Mouse (Mus musculus) hindbrain, embryonic 10.5 days (tissue): ENCODE measurements around the gene Tubb2a. TPM values are rescaled to one million over a fixed set of nuclear protein-coding genes. Genes with fewer than 3 reads are reported as not detected.

Experiments used
- DNase-seq: peaks from one replicate; pipeline ENCODE4 v3.0.0-alpha.2; 2017; ENCODE audit warnings: low spot score
- H3K27ac ChIP-seq: fragments of 300-500 bp; sonication (generic); 2 replicates; pipeline ENCODE4 v1.5.1; 2016; ENCODE audit warnings: mild to moderate bottlenecking, moderate library complexity
- H3K27me3 ChIP-seq: fragments of 300-500 bp; sonication (generic); 2 replicates; pipeline ENCODE4 v1.6.1; 2016; ENCODE audit warnings: mild to moderate bottlenecking; ENCODE audit not compliant: poor library complexity, insufficient read depth, severe bottlenecking
- H3K36me3 ChIP-seq: fragments of 300-500 bp; sonication (generic); 2 replicates; pipeline ENCODE4 v1.6.1; 2016; ENCODE audit warnings: mild to moderate bottlenecking, moderate library complexity
- H3K4me1 ChIP-seq: fragments of 300-500 bp; sonication (generic); replicated peaks from 2 replicates; pipeline ENCODE4 v1.6.1; 2016; ENCODE audit warnings: mild to moderate bottlenecking
- H3K4me3 ChIP-seq: fragments of 300-500 bp; sonication (generic); 2 replicates; pipeline ENCODE4 v1.5.1; 2016; ENCODE audit warnings: mild to moderate bottlenecking, moderate library complexity
- H3K9me3 ChIP-seq: fragments of 300-500 bp; sonication (generic); 2 replicates; pipeline ENCODE4 v1.6.1; 2016; ENCODE audit warnings: mild to moderate bottlenecking, moderate library complexity
- WGBS: fragments of 180-500 bp; shearing (Covaris S2); methylation state at CpG from one replicate; pipeline ENCODE4 v1.1.7; 2016; 5-methylcytosine and 5-hydroxymethylcytosine counted together
- polyA plus RNA-seq: library from polyadenylated mRNA; unstranded; fragments of >200 nt; fragmentation: Nextera tagmentation; extraction: Ambion mirVana; gene quantifications from 2 replicates; pipeline ENCODE4 v1.2.1, GENCODE M21; 2016

The Tubb2a gene
- polyA plus RNA-seq, 1 experiment from 2014 or later: 435 TPM

DNA sequence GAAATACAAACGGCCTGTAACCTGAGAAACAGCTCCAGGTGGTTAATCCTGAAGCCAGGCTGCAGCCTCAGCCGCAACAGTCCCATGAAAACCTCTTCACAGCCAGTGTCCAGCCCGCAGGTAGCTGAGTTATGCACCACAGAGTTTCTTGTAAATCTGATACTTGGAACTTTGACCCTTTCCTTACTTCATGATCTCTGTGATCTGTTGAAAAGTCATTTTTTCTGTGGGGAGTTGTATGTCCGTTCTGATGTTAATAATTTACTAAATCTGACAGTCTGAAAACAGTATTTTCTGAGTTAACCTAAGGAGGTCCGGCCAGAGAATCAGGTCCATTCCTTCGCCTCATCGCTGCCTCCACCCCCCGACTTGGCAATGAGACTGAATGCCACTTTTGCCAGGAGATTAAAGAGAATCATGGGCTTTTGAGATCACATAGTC, 38.9 kb downstream of the Tubb2a start:
- H3K9me3 ChIP-seq: peaks cover 5% of the 10 kb centered on the region; the same call in 1 of the 2 replicates
- peaks cover 28% of the 10 kb centered on the region for H3K4me1 ChIP-seq
- no peak overlapping the region for H3K27ac ChIP-seq
- no peaks in the 10 kb centered on the region for H3K27me3 ChIP-seq
- H3K4me3 ChIP-seq: peak overlapping the region; percentile 77
- peaks cover 7% of the 10 kb centered on the region for H3K36me3 ChIP-seq
- DNase-seq: no peak
- 39% methylated on average over 8 of the region's 8 CpGs for WGBS

DNA sequence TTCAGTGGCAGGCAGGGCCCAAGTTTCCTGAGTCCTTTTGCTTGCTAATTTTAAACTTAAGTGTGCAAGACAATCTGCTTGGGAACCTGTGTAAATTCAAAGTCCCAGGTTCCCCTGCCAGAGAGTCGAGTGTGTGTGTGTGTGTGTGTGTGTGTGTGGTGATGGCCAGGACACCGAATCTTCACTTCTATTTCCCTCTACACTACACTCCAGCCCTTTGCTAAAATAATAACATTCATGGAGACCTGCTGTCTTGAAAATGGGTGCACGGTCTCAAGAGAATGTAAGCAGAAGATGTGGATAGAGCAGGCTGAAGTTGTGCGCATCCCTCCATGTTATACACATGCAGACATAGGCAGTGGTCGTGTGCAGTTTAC, 39.8 kb downstream of the Tubb2a start:
- peak overlapping the region; percentile 77 for H3K4me3 ChIP-seq
- WGBS: 54% methylated on average over 5 of the region's 5 CpGs

DNA sequence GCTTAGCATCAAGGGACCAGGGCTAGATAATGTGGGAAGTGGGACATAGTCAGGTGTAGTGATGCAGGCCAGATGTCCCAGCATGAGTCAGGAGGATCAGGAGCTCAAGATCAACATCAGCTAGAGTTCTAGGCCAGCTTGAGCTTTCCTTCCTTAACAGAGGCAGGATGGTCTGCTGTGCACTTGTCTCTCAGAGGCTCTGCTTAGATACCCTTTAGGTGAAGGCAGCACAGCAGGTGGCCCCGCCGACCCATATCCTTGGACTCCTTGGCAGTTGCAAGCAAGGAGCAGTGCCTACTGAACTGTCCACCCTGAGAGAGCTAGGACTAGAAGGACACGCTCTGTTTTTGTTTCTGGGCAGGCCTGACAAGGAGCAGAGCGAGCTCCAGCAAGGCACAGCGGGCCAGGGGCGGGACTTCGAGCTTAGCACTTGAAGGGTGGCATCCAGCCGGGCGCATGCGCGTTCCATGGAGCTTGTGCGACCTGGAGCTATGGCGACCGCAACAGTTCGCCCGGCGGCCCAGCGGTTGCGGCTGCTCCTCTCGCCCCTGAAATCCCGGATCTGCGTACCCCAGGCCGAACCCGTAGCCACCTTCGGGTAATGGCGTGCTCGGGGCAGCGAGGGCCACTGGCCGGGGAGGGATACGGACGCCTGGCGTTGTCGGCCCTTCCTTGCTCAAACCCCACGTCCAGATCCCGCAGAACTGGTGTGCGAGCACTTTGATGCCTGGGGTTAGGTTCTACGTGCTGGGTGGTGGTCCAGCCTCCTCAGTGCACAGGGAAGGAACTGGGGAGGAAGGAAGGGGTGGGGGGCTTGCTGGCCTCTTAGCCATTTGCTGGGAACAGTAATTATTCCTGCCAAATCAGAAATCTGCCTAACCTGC, 40.4 kb downstream of the Tubb2a start, which contains the start of gene Bphl:
Gene Bphl (plus strand): TSS at position 426 of the 884 bp plus-strand sequence.
- Histone ChIP-seq H3K9me3 (peaks cover 5% of the 10 kb centered on the region; the same call in 1 of the 2 replicates), H3K27me3 (no peaks in the 10 kb centered on the region), H3K36me3 (peaks cover 18% of the 10 kb centered on the region), H3K27ac (peak within 1 kb of the TSS; percentile 97), H3K4me1 (peaks cover 28% of the 10 kb centered on the region), H3K4me3 (peak within 1 kb of the TSS; percentile 77)
- DNase-seq: peak; percentile 93
- 1% methylated on average over 37 of the region's 37 CpGs for WGBS

More for the DNA sequence above, 39.8 kb downstream of the Tubb2a start:
- Histone ChIP-seq H3K4me1 (peaks cover 28% of the 10 kb centered on the region), H3K27me3 (no peaks in the 10 kb centered on the region), H3K36me3 (peaks cover 14% of the 10 kb centered on the region), H3K27ac (peak overlapping the region; percentile 97), H3K9me3 (peaks cover 5% of the 10 kb centered on the region; the same call in 1 of the 2 replicates)
- no peak for DNase-seq

GRCm38 (mm10) chr13:34036726-34037125, 41.1 kb downstream of the Tubb2a start:
- H3K27me3 ChIP-seq: no peaks in the 10 kb centered on the region
- H3K9me3 ChIP-seq: peaks cover 5% of the 10 kb centered on the region; the same call in 1 of the 2 replicates
- H3K27ac ChIP-seq: peak overlapping the region; percentile 97; the same call in 1 of the 2 replicates
- H3K4me3 ChIP-seq: no peak overlapping the region
- H3K36me3 ChIP-seq: peaks cover 19% of the 10 kb centered on the region
- DNase-seq: no peak
- H3K4me1 ChIP-seq: peaks cover 25% of the 10 kb centered on the region
- WGBS: 87% methylated on average over 5 of the region's 5 CpGs

DNA sequence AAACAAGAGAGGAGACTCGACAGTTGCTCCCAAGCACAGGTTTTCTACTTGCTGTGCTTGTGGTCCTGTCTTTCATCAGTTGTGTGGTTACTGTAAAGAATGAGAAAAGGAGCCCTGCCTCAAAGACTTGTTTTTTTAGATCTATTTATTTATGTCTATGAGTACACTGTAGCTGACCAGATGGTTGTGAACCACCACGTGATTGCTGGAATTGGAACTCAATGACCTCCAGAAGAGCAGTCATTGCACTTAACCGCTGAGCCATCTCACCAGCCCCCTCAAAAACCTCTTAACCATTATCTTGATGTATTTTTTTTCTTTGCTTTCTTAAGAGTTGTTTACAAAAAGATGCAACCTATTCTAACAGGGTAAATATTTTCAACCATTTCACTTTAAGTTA, 42.4 kb downstream of the Tubb2a start:
- Histone ChIP-seq H3K27ac (no peak overlapping the region), H3K9me3 (peaks cover 5% of the 10 kb centered on the region; the same call in 1 of the 2 replicates), H3K27me3 (no peaks in the 10 kb centered on the region), H3K4me1 (peaks cover 24% of the 10 kb centered on the region), H3K36me3 (peaks cover 23% of the 10 kb centered on the region), H3K4me3 (no peak overlapping the region)
- no peak for DNase-seq
- WGBS: 88% methylated on average over 3 of the region's 3 CpGs

DNA sequence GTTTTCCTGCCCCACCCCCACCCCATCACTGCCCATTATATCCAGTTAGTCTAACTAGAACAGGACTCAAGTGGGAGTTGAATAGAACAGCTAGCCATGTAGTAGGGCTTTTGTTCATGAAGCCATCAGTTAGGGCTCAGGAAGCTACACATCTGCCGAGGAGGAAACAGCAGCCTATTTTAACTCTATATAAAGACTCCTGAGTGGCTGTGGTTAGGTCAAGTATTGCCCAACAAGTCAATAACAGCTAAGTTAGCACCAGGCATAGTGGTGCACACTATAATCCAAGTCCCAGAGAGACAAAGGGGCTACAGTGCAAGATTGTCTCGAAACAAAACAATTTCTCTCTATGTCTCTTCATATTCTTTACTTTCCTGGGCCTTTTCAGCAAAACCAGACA, 45.8 kb downstream of the Tubb2a start:
- WGBS: 69% methylated on average over 2 of the region's 2 CpGs
- Histone ChIP-seq H3K4me3 (no peak overlapping the region), H3K27me3 (no peaks in the 10 kb centered on the region), H3K9me3 (no peaks in the 10 kb centered on the region), H3K4me1 (peaks cover 3% of the 10 kb centered on the region), H3K27ac (no peak overlapping the region), H3K36me3 (peaks cover 30% of the 10 kb centered on the region)
- no peak for DNase-seq

Other genes with a start within 250 kb of the Tubb2a start
- not detected in 2 replicates for gene Serpinb6e, start 234.6 kb downstream of the Tubb2a start, polyA plus RNA-seq
- not detected in 2 replicates for gene Serpinb6c, start 172.3 kb downstream of the Tubb2a start, polyA plus RNA-seq
- gene Nqo2, start 113.3 kb downstream of the Tubb2a start, polyA plus RNA-seq: 19.2 and 26.2 TPM in 2 replicates
- 7.3 and 10.0 TPM in 2 replicates for gene Ripk1, start 75.6 kb downstream of the Tubb2a start, polyA plus RNA-seq
- gene Serpinb6a, start 75.2 kb downstream of the Tubb2a start, polyA plus RNA-seq: 28.3 and 35.5 TPM in 2 replicates
- 33.1 and 34.5 TPM in 2 replicates for gene Bphl, start 40.4 kb downstream of the Tubb2a start, polyA plus RNA-seq
- 187 and 370 TPM in 2 replicates for gene Tubb2b, start 52.5 kb upstream of the Tubb2a start, polyA plus RNA-seq
- 115 and 116 TPM in 2 replicates for gene Psmg4, start 85.0 kb upstream of the Tubb2a start, polyA plus RNA-seq